ENCODE assay signal across 26 mouse cellular contexts in genomic region chr16:97516341-97516740, GRCm38 (mm10). TPM values are rescaled to one million over a fixed set of nuclear protein-coding genes. Genes with fewer than 3 reads are reported as not detected.
DNase-seq lines count a peak whose midpoint lies in the region; ATAC-seq and TF ChIP-seq lines count a peak whose summit lies in the region.
"Had no signal": no experiment of that assay in that cellular context is flagged by ENCODE, and none has a peak within 500 bp of the region (broad histone marks: within the 10 kb centered on the region; RNA-seq: fewer than 3 reads in every experiment).

No protein-coding gene starts in this region.

- H3K27ac ChIP-seq in layer of hippocampus, adult 2 months = no peak overlapping the region
- no peak overlapping the region for H3K27ac ChIP-seq in heart, embryonic 11.5 days (ENCODE audit: low read depth, low read length)
- H3K27ac ChIP-seq: embryonic facial prominence, embryonic 12.5 days; forebrain, embryonic 15.5 days; heart, embryonic 10.5 days; heart, embryonic 15.5 days; hindbrain, embryonic 10.5 days; hindbrain, embryonic 14.5 days had no signal

- in situ Hi-C loops in Patski (cut with MboI; ENCODE audit: low pct_unique_long_range_greater_than_20kb) = no loop called here

- no peak overlapping the region for H3K4me3 ChIP-seq in layer of hippocampus, adult 2 months
- no peak overlapping the region for H3K4me3 ChIP-seq in heart, embryonic 11.5 days (ENCODE audit: low read depth, low read length)
- H3K4me3 ChIP-seq: embryonic facial prominence, embryonic 12.5 days; forebrain, embryonic 15.5 days; heart, embryonic 10.5 days; heart, embryonic 15.5 days; hindbrain, embryonic 10.5 days had no signal

- WGBS in heart, embryonic 11.5 days (ENCODE audit: insufficient replicate concordance) = 64% methylated on average over 3 of the region's 3 CpGs

- peak; percentile 34 for TF ChIP-seq CTCF in layer of hippocampus, adult 2 months (conservative IDR thresholded peaks at IDR 0.05)
- TF ChIP-seq CTCF in Patski (IDR thresholded peaks at IDR 0.05) = peak; percentile 38

- CTCF ChIA-PET in Patski (lab: Charles Lee) = interaction anchor here (2.2 kb wide), 1 partner anchor 11 kb away, joined by 5 read pairs; no protein-coding TSS in a partner anchor

- no peak overlapping the region for H3K4me2 ChIP-seq in heart, embryonic 11.5 days
- H3K4me2 ChIP-seq: embryonic facial prominence, embryonic 12.5 days; forebrain, embryonic 15.5 days; heart, embryonic 15.5 days; hindbrain, embryonic 14.5 days had no signal

- no peak overlapping the region for H3K9ac ChIP-seq in heart, embryonic 11.5 days (ENCODE audit: low read depth, low read length)
- H3K9ac ChIP-seq: embryonic facial prominence, embryonic 12.5 days; forebrain, embryonic 15.5 days; heart, embryonic 15.5 days; hindbrain, embryonic 14.5 days had no signal

- no peaks in the 10 kb centered on the region; the same call in 1 of the 2 replicates for H3K4me1 ChIP-seq in heart, embryonic 11.5 days (ENCODE audit: control insufficient read depth, insufficient read depth, low read length)
- H3K4me1 ChIP-seq: embryonic facial prominence, embryonic 12.5 days; forebrain, embryonic 15.5 days; heart, embryonic 15.5 days; hindbrain, embryonic 10.5 days had no signal

- H3K36me3 ChIP-seq in heart, embryonic 11.5 days (ENCODE audit: control insufficient read depth, insufficient read depth, low read length) = no peaks in the 10 kb centered on the region
- H3K36me3 ChIP-seq: embryonic facial prominence, embryonic 12.5 days; forebrain, embryonic 15.5 days; heart, embryonic 10.5 days; heart, embryonic 15.5 days; hindbrain, embryonic 10.5 days had no signal

- no peaks in the 10 kb centered on the region for H3K9me3 ChIP-seq in heart, embryonic 11.5 days (replicated peaks; ENCODE audit: control insufficient read depth, low read length)
- H3K9me3 ChIP-seq: embryonic facial prominence, embryonic 12.5 days; forebrain, embryonic 15.5 days; heart, embryonic 10.5 days; heart, embryonic 15.5 days; hindbrain, embryonic 10.5 days had no signal

- no peak for ATAC-seq in Patski
- no peak for ATAC-seq in heart, embryonic 11.5 days (replicated peaks; ENCODE audit: insufficient number of reproducible peaks, low FRiP score, low TSS enrichment)
- ATAC-seq: forebrain, embryonic 15.5 days; intestine, embryonic 16.5 days had no signal

- H3K27me3 ChIP-seq in Patski = no peaks in the 10 kb centered on the region
- no peaks in the 10 kb centered on the region for H3K27me3 ChIP-seq in heart, embryonic 11.5 days (ENCODE audit: control insufficient read depth, insufficient read depth, low read length)
- H3K27me3 ChIP-seq: embryonic facial prominence, embryonic 12.5 days; forebrain, embryonic 15.5 days; heart, embryonic 15.5 days had no signal

- POLR2A ChIA-PET in Patski (lab: Charles Lee) = interaction anchor here (0.6 kb wide), 1 partner anchor 45 kb away, joined by 3 read pairs; no protein-coding TSS in a partner anchor

- DNase-seq in layer of hippocampus, adult 2 months (ENCODE audit: low spot score in 2 of 2) = no peak
- DNase-seq in layer of hippocampus, adult 18-20 months (ENCODE audit: low spot score in 2 of 2) = no peak
- DNase-seq in ES-CJ7 (ENCODE audit: low read depth, low spot score) (peak; percentile 19), Patski (ENCODE audit: low read depth, low spot score) (no peak)
- DNase-seq in urinary bladder, postnatal 36 days (ENCODE audit: low spot score in 2 of 2) = no peak
- DNase-seq in adrenal gland, postnatal 25 days = no peak
- DNase-seq: adrenal gland, adult 8-10 months; cerebellum, adult 11 months; cerebellum, adult 8-10 months; cerebellum, postnatal 14 days; embryo, embryonic 11 days; gastrocnemius, postnatal 36 days; heart, adult 11 months had no signal

RNA-seq across cellular contexts. Expression of gene Fam3b, which starts 1.7 kb away (rescaled TPM):
- not detected for total RNA-seq in layer of hippocampus, adult 2 months (2021)
- total RNA-seq in layer of hippocampus, adult 18-20 months (2021) = not detected
- polyA plus RNA-seq in Patski (2021) = not detected
- total RNA-seq in adrenal gland, postnatal 25 days (2021) = not detected in 2 replicates
- not detected in 2 replicates for polyA plus RNA-seq in heart, embryonic 11.5 days (2014; fragmentation: Nextera tagmentation; extraction: Ambion mirVana)
- total RNA-seq: adrenal gland, adult 8-10 months; adrenal gland, postnatal 4 days; gastrocnemius, adult 8-10 months; gastrocnemius, postnatal 36 days; heart, postnatal 25 days had no signal
- polyA plus RNA-seq: brain, embryonic 14.5 days; embryonic facial prominence, embryonic 12.5 days; forebrain, embryonic 11.5 days; forebrain, embryonic 15.5 days; heart, embryonic 10.5 days; heart, embryonic 15.5 days; hindbrain, embryonic 10.5 days; hindbrain, embryonic 14.5 days had no signal

RNA-seq across cellular contexts. Expression of gene Mx1, which starts 53.6 kb away (rescaled TPM):
- 1 to 10 TPM in 1 of 2 experiments, under 1 TPM in 1; 0.93 to 1.1 TPM for total RNA-seq in layer of hippocampus, adult 2 months (2021)
- under 1 TPM; 0.62 to 0.86 TPM for total RNA-seq in layer of hippocampus, adult 18-20 months (2021)
- 2.5 TPM for polyA plus RNA-seq in Patski (2021)
- 2.0 and 2.8 TPM in 2 replicates for total RNA-seq in adrenal gland, postnatal 25 days (2021)
- not detected in 2 replicates for polyA plus RNA-seq in heart, embryonic 11.5 days (2014; fragmentation: Nextera tagmentation; extraction: Ambion mirVana)
- polyA plus RNA-seq: forebrain, embryonic 11.5 days; forebrain, embryonic 15.5 days; heart, embryonic 10.5 days; heart, embryonic 15.5 days; hindbrain, embryonic 10.5 days; hindbrain, embryonic 14.5 days had no signal
